Mouse (Mus musculus) thymus, postnatal 36 days (tissue): Measurements from ENCODE around the gene Slc44a3.
"Not testable (repeated sequence)": the region's sequence is repeated elsewhere in the genome, so short reads cannot be mapped to it uniquely, and the experiment has no call there.

Experiments
- DNase-seq, 2 experiments: peaks; one replicate each; pipeline ENCODE4 v3.0.0; 2022; ENCODE audit warnings: mixed read lengths in 2 of 2

Slc44a3 gene

DNA sequence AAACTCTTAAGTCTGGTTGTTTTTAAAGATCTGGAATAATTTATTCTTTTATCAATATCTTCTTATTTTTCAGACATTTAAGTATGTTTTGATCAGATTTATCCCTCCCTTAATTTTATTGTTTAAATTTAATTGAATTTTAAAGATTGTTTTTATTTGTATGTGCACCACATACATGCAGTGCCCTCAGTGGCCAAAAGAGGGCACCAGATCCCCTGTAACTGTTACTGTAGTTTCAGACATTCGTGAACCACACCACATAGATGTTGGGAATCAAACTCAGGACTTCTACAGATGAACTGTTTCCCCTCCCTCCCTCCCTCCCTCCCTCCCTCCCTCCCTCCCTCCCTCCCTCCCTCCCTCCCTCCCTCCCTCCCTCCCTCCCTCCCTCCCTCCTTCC lies 18.2 kb upstream of the Slc44a3 start:
- peak; percentile 11 to 18 for DNase-seq

DNA sequence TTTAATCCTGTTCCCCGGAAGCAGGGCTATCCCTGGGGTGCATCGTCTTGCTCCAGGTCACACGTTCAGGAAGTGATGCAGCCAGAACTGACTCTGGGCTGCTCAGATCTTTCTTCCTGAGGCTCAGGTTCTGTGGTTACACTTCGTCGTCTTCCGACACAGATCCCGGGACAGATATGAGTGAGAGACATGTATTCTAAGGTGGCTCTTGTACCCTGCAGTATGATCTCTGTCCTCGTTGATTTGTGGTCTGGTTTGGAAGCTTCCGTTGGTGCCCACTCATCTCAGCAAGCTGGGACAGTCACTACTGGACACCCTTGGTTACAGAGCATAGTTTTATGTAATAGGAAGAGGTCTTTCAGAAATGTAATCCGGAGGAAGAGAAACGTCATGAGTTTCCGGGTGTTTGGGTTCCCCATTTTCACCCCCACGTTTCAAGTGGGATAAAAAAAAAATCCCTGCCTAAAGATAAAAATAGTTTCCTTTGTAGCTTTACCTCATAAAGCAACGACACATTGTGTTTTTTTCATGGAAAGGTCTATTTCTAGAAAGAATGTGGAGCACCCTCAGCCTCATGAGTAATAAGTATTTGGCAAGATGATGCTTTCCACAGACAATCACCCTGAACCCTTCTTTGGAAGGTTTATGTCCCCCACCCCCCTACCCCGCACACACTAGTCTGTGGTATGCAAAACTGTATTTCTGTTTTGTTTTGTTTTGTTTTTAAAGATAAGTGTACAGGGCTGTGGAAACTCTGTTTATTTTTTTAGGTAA lies 15.8 kb upstream of the Slc44a3 start:
- peak; percentile 5 to 12 for DNase-seq

DNA sequence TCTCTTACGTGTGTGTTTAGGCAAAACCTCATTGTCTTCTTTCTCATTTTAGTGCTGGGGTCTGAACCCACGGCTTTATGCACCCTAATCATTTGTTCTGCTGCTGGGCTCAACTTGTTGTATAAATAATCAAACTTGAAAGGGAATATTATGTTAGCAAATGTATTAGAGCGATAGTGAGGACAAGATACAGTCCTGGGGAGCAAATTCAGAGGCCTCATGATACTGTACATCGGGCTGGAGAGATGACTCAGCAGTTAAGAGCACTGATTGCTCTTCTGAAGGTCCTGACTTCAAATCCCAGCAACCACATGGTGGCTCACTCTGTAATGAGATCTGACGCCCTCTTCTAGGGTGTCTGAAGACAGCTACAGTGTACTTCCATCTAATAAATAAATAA lies 8.4 kb upstream of the Slc44a3 start:
- DNase-seq = no peak

DNA sequence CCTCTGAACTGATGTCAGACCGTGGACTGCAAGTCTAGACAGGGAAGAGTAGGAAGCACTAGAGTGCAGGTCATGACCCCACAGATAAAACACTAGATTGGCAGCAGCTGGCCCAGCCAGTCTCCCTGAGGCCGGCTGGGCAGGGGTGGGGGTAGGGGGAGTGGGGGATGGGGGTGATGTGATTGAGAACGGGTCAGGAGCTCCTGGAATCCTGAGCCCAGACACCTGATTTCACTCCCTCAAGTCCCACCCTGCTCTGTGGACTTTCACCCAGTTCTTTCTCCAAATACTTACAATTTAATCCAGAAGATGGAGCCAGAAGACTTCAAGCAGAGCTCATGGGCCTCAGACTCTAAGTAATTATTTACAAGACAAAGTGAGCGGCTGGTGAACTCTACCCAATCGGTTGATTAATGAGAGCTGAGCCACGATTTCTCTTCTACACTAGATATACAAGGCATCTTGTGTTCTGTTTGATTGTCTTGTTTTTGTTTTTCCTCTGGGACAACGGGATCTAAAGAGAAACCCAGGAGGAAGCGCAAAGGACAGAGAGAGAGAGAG lies 7.7 kb upstream of the Slc44a3 start:
- no peak for DNase-seq

DNA sequence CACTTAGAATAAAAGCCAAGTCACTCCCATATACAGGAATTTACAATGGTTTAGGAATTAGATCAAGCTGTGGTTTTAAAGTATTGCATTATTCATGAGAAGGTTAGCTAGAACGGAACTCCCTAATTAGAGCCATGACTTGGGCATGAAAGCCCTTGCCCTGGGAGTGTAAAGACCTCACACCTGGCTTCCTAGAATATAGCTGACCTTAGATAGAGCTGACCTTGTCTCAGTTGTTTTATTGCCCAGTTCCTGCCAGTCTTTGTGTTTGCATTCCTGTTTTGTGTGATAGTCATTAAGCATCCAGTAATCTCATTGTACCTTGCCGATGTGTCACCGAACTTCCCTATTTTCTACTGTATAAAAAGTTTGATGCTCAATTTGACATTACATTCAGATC lies 6.6 kb upstream of the Slc44a3 start:
- DNase-seq = not testable (repeated sequence)

DNA sequence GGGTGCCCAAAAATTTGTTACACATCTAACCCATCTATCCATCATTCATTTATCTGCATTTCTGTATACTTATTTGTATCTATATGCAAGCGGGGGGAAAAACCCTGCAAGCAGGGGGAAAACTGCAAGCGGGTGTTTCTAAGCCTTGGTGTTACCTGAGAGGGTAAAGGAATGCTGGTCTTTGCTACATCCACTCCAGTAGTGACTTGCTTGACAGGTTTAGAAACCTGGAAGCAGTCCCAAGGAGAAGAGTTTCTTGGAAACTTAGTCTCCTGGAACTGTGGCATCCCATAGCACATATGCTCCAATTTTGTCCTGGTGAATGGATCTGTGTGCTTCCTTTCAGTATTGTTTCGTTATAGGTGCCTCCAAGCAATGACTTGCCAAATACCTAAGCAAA lies 5.8 kb upstream of the Slc44a3 start:
- no peak for DNase-seq

DNA sequence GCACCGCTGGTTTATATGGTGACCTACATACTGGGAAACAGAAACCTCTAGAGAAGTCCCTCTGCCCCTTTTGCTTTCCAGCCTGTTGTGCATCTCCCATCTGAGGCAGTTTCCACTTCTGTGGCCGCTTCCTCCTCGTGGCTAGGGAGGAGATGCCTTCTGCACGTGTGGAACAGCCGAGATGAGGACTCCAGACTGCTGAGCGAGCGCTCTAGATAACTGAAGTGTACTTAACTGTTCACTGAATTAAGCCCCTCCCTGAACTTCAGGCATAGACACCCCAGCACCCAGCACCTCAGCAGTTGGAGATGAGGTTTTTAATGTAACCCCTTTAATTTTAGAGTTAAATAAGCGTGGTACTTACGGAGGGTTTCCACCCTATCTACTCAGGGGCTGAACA lies 4.6 kb upstream of the Slc44a3 start:
- no peak for DNase-seq

DNA sequence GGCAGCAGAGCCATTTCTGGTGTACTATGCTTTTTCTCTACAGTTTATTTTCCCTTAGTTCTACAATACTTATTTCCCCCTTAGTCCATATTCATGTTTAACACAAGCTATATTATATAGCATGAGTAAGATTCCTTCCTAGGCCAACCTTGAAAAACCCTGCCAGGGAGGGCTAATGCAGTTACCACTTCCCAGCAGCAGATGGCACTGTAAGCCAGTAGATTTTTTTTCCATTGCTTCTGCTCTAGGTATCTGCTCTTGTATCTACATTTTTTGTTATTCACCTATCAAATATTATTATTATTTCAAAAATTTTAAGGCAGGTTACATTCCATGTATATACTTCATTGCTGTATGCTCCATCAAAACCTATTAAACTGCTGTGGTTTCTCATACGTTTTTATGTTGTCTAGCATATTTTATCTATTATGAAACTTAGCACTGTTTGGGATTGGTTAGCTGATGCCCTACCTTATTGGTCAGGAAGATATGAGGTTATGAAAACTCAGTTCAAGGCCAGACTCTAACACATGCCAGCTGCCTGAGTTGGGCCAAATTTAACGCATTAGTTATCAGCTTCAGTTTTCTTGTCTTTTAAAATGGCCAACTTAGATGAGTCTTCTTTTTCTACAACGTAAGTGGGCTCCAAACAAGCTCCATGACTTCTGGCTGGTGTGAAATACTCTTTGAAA lies 3.8 kb upstream of the Slc44a3 start:
- peak in 1 of 2 experiments; percentile 25 for DNase-seq

DNA sequence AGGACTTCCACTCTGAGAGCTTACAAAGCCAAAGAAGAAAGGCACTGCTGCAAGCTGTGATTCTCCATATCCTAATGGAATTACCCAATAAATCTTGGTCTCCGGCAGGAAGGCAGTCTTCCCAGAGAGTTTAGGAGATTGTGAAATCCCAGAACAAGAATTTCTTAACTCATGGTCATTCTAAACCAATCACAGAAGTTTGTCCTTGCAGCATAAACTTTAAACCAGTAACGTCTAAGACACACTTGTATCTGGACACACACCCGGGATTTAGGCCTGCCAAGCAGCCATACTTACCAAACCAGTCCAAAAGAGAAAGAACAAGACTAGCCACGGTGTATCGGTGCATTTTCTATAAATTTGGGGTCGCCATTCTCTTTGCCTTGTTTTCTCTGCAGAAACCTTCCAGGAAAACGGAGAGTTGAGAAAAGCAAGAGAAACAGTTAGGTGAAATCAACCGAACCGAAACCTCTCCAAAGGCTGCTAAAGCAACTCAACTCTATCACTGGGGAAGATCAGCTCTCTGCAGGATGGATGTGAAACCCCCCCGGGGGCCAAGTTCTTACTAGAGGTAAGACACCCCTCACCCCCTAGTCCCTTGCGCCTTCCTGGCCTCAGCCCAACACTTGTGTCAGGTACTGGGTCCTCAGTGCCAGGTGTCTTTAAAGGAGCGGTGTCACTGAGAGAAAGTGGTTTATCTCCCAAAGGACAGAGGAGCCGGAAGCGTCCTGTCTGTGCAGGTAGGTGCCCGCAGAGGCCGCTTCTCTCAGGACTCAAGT lies 645 bp downstream of the Slc44a3 start:
- no peak for DNase-seq

DNA sequence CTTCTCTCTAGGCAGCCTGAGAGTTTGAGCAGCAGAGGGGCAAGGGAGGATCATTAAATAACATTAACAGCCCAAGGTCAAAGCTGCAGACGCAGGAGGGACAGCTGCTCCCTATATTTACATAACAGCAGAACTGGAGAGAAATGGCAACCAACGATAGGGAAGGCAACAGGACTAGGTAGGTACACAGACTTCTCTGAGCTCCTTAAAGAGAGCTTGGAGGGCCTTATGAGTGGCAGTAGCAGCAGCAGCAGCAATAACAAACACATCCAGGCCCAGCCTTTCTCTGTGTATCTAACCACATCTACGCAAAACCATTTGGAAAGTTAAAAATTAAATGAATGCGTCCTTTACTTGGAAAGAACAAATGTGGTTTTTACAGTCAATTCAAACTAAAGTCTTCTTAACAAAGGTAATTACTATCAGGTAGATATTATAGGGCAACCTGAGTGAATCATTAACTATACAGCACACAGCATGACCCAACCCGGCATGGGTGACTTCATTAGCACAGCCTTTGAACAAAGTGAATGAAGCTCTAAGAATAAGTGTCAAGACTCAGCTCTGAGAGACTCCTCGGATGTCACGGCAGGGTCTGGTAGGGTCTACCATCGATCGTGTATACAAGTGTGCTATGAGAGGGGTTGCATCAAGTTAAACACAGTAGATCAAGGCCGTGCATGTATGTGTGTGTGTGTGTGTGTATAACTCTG lies 1.5 kb downstream of the Slc44a3 start:
- no peak for DNase-seq

DNA sequence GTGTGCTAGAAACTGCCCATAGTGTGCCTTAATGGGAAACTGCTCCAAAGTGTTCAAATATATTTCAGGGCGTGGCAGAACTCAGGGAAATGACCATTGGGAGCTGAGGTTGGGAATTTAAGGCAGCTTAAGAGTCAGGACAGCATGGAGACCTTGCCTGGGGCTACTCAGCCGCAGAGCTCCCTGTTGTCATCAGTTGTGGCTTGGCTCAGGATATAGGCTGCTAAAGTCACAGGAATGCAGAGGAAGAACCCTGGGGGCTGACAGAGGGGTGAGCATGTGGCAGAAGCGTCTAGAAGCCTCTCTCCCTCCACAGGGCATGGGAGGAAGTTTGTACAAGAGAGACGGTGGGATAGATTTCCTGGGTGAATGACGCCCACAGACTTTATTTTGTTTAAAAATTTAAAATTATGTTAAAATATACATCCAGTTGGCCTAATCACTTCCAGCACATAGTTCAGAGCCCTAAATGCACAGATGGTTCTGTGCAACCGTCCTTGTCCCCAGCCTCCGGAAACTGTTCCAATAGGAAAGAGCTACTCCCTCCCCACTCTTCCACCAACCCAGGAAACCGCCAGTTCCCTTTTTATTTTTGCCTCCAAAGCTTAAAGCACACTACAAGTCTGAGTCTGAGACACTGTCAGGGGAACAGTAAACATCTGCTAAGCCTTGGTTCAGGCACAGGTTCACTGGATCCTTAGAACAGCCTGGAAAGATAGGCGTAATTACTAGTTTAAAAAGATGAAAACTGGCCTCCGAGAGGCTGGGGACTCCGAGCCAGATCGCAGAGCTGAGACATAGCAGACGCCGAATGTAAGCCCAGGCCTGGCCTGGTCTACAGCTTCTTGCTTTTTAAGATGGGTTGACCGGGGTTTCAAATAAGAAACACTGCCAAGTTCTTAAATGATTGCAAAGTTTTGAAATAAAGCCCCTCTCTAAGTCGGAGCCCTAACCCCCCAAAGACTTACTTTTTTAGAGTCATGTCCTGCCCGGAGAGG lies 5.8 kb downstream of the Slc44a3 start:
- no peak for DNase-seq

DNA sequence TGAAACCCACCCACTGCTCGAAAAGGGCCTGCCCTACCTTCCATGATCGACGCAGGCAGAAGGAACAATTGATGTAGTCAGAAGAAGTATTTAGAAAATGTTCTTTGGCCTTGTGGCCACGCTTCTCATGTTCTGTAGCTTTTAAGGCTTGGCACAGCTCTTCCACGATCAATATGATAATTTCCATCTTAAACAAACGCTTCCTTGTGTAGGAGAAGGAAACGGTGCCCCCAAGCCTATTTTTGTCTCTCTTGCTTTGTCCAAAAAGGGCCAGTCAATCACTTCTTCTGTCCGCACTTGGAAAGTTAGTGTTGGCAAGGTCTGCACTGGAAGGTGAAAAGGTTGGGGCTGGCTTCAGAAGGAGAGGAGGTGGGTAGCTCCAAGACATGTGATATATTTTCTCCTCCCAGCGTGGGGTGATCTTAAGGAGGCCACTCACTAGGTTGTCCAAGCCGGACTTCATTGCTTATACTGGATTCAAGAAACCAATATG lies 10.5 kb downstream of the Slc44a3 start:
- no peak for DNase-seq

DNA sequence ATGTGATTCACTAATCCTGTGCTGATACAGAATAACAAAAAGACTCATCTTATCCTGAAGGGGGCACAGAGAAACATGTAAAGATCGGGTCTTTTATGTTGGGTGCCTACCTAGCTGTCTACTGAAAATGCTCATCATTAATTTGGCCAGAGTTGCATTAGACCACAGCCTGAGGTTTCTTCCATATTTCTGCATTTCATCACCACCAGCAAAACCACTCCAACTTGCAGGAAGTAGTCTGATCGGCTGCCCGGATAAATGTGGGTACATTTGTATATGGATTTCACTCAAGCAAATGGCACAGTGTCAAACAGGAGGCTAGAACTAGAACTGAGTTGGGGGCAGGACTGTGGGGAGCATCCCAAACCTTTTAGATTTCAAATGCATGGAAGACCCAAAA lies 11.1 kb downstream of the Slc44a3 start:
- DNase-seq = no peak

DNA sequence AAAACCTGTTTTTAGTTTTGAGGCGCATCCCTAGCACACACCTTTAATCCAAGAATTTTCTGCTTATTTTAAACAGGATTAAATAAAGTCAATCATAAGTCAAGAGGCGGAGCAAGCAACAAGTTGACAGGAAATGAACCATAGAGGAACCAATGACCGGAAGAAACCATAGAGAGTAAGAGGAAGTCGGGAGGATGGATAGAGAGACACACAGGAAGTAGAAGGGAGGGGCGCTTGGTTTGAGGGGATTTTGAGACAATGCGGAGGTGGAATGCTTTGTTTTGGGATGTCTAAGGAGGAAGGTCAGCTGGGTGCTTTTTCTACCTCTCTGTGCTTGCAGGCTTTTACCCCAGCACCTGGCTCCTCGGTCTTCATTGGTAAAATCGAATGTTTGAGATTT lies 15.2 kb downstream of the Slc44a3 start:
- no peak for DNase-seq

DNA sequence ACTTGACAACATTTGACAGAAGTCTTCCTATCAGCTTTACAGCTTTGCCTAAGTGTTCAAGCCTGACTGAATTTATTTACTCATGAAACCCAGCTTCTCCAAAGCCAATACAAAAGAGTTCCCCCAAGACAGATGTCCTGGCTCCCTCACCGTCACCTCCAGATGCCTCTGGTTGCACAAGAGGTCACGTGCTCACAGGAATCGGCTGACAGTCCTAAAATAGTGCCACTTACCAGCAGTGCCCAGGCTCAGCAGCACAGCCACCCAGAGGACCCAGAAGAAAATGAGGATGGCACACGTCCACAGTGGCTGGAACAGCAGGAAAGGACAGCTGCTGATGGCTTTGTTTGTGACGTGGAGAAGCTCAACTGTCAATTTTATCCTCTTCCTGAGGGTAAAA lies 23.1 kb downstream of the Slc44a3 start:
- no peak for DNase-seq

DNA sequence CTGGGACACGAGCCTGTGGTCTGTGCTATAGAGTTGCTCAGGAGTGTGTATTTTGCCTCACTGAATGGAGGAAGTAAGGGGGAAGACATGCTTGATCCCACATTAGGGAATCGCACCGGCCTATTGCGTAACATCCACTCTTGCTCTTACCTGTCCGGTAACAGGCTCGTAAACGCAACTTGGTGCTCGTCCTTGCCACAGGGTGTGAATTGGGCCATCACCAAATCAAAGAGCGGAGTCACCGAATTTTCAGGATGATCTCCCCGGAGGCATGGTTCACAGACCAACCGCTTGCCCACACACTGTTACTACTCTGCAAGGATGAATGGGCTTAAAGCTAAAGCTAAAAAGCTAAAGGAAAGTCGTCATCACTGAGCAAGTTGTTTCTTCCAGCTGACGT lies 24.5 kb downstream of the Slc44a3 start:
- DNase-seq = no peak

DNA sequence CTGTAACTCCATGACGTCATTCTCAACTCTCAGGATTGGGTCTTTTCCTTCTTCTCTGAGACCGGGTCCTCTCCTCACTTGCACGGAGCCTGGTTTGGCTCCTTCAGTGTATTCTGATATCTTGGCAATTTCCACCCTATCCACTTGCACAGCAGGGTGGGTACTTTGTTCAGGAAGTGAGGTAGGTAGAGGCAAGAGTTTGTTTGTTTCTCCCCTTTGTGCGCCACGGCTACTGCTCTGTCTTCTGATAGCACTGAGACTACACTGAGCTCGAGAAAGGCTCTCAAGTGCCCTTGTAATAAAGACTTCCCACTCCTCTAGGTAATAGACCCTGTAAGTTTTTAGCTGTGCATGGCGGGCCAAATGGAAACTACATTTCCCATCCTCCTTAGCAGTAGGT lies 25.4 kb downstream of the Slc44a3 start:
- DNase-seq = no peak

DNA sequence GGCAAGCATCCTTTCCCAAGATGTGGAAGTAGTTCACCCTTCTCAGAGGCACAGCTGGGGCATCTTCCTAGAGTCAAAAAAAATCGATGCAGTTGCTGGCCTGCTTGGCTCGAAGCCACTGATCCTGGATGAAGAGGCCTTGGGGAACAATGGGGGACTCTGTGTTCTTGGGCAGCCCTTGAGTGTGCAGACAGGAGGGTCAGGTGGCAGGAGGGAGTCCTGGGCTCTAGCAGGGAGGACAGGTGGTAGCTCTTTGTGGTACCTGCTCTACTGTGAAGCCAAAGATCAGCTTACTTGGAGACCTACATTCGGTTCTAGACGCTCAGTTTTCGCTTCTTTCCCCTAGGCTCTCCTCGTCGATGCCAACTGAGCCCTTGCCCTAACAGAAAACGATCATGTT lies 26.0 kb downstream of the Slc44a3 start:
- DNase-seq = no peak

DNA sequence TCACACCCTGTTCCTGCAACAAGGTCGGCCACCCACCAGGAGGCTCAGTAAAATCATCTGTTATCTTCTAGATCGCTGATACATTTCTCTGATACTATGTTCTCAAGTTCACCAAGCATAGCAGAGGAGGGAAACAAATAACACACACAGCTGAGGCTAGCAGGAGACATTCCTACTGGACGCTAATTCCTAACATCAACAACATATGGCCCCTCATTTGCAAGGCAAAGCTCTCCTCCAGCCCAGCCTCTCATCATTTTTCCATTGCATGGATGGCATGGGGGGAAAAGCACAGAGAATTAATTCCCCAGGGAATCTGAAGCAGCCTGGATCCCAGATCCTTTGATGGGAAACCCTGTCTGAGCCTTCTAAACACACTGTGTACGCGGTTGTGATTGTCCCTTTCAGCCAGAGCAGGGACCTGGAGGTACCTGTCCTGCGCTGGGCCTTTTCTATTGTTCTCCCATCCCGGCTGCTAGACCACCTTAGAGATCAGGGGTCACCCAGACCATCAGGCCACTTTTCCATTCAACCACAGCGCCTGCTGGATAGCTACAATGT lies 27.2 kb downstream of the Slc44a3 start:
- DNase-seq = no peak

DNA sequence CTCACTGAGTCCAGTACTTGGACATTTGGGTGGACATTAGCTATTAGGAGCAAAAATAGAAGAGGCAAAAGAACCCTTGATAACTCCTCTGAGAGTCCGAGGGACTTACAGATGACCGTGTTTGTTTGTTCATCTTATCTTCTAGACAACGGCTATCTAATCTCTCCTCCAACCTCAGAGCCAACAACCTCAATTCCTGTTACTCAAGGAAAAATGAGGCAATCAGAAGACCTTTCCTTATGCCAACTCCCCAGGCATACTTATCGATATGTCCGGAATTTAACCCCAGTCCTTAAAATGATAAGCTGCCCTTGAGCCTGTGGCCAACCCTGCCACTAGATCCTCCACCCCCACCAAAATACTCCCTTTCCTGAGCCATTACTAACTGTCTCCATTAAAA lies 31.5 kb downstream of the Slc44a3 start:
- no peak for DNase-seq

DNA sequence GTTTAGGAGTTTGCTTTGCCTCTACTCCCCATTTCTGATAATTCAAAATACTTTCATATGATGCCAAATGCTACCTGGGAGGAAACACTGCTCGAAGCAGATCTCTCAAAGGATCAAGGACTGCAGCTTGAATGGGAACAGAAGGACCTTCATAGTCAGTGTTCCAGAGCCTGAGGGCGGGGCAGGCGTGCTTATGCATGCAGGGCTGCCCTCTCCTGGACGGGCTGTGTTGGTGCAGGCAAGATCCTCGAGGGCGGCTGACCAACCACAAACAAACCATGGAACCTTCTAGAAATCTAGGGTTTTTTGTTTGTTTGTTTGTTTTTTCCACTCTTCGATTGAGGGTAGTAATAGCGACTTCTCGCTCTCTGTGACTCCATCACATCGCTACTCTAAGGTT lies 32.0 kb downstream of the Slc44a3 start:
- DNase-seq = peak; percentile 64 to 69
